Mouse (Mus musculus) intestine, embryonic 15.5 days (tissue): ENCODE data around the gene Nudt9. TPM values are rescaled to one million over a fixed set of nuclear protein-coding genes. Genes with fewer than 3 reads are reported as not detected.

Experiments
- ATAC-seq: fragments of 200-750 bp; cut with Nextera tagmentation; 2 replicates; pipeline ENCODE4 v1.8.0; 2017; ENCODE audit warnings: moderate TSS enrichment, moderate library complexity
- H3K27ac ChIP-seq: fragments of 300-500 bp; sonication (generic); 2 replicates; pipeline ENCODE4 v1.5.1; 2015; ENCODE audit warnings: mild to moderate bottlenecking, inconsistent platforms
- H3K27me3 ChIP-seq: fragments of 300-500 bp; sonication (generic); replicated peaks from 2 replicates; pipeline ENCODE4 v1.6.1; 2015; ENCODE audit warnings: inconsistent platforms
- H3K36me3 ChIP-seq: fragments of 300-500 bp; sonication (generic); 2 replicates; pipeline ENCODE4 v1.6.1; 2015; ENCODE audit warnings: inconsistent platforms
- H3K4me1 ChIP-seq: fragments of 300-500 bp; sonication (generic); replicated peaks from 2 replicates; pipeline ENCODE4 v1.6.1; 2015; ENCODE audit warnings: inconsistent platforms
- H3K4me2 ChIP-seq: fragments of 300-500 bp; sonication (generic); replicated peaks from 2 replicates; pipeline ENCODE4 v1.6.1; 2015; ENCODE audit warnings: mild to moderate bottlenecking, inconsistent platforms
- H3K4me3 ChIP-seq: fragments of 300-500 bp; sonication (generic); replicated peaks from 2 replicates; pipeline ENCODE4 v1.5.1; 2015; ENCODE audit warnings: inconsistent platforms
- H3K9ac ChIP-seq: fragments of 300-500 bp; sonication (generic); 2 replicates; pipeline ENCODE4 v1.6.1; 2015; ENCODE audit warnings: inconsistent platforms
- H3K9me3 ChIP-seq: fragments of 300-500 bp; sonication (generic); 2 replicates; pipeline ENCODE4 v1.6.1; 2016; ENCODE audit warnings: inconsistent platforms
- WGBS: fragments of 180-500 bp; shearing (Covaris S2); methylation state at CpG from one replicate; pipeline ENCODE4 v1.1.7; 2015; 5-methylcytosine and 5-hydroxymethylcytosine counted together
- polyA plus RNA-seq: library from polyadenylated mRNA; unstranded; fragments of >200 nt; fragmentation: Nextera tagmentation; extraction: Ambion mirVana; gene quantifications from 2 replicates; pipeline ENCODE4 v1.2.1, GENCODE M21; 2015

Gene Nudt9
- polyA plus RNA-seq, 1 experiment from 2014 or later, result 63.6 TPM

DNA sequence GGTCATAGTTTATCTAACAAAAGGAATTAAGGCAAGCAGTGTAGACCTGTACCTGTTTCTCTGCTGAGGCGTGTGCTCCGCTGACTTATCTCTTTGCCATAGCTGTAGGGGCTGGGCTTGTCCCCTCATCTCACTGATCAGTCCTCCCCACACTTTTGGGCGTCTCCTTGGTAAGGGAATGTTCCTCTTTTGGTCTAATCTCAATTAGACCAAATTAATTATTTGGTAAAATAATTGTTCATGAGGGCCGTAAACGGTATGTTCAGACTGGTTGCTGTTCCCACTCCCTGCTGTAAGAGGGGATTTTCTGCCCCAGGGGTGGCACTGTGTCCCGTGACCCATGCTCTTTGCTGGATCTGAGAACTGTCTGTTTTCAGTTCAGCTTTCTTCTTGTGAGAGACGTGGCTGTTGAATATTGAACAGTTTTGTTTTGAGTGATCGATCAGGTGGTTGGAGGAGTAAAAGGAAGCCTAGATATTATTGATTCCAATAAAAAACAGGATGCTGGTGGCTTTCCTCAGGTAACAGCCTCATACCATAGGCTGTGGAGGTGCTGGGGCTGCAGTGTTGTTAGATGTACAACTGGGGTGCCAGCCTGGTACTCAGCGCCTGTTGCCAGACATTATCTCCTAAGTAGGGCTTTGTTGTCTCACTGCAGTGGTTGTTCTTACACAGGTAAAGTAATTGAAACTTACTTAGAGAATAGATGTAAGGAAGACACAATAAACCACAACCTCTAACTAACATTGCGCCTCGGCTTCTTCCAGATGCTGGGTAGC, 16.9 kb downstream of the Nudt9 start:
- no peaks in the 10 kb centered on the region for H3K9me3 ChIP-seq
- H3K27ac ChIP-seq, result no peak overlapping the region
- H3K9ac ChIP-seq, result no peak overlapping the region
- H3K4me3 ChIP-seq, result no peak overlapping the region
- no peaks in the 10 kb centered on the region for H3K4me1 ChIP-seq
- no peaks in the 10 kb centered on the region for H3K27me3 ChIP-seq
- H3K36me3 ChIP-seq, result peaks cover 10% of the 10 kb centered on the region
- no peak overlapping the region for H3K4me2 ChIP-seq
- WGBS, result 86% methylated on average over 11 of the region's 11 CpGs
- peak; percentile 56; the same call in 1 of the 2 replicates for ATAC-seq

DNA sequence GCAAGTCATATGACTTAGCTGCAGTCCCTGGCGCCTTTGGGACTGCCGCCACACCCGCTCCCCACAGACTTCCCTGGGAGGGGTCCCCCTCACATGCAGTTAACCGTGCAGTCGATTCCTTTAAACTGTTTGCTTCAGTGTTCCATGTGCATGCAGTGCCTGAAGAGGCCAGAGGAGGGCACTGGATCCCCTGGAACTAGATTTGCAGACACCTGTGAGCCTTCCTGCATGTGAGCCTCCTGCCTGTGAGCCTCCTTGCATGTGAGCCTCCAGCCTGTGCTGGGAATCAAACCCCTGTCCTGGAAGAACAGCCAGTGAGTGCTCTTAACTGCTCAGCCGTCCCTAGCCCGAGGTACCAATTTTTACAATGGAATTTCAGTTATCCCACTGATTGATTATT, 22.6 kb downstream of the Nudt9 start:
- Histone ChIP-seq H3K4me2 (no peak overlapping the region), H3K36me3 (no peaks in the 10 kb centered on the region; the same call in 1 of the 2 replicates), H3K4me3 (no peak overlapping the region), H3K4me1 (no peaks in the 10 kb centered on the region), H3K9ac (no peak overlapping the region), H3K27me3 (no peaks in the 10 kb centered on the region), H3K27ac (no peak overlapping the region), H3K9me3 (no peaks in the 10 kb centered on the region)
- ATAC-seq, result peak; percentile 34; the same call in 1 of the 2 replicates
- 87% methylated on average over 7 of the region's 7 CpGs for WGBS

DNA sequence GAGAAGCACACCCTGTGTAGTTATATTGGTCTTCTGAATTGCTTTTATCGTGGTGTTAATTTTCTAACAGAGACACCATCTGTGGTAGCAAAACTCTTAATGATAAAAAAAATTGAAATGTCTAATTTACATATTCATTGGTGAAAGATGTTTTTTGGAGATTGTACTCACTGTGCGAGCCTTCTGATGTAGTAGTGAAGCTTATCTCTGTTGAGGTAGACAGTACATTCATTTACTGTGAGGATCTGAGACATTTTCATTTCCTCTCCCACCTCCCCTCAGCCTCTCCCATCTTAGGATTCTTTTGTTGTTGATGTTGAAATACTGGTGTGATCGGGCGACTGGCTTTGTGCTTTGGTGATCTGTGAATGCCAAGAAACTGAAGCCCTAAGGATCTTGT, 24.9 kb downstream of the Nudt9 start:
- no peak for ATAC-seq
- H3K27ac ChIP-seq, result no peak overlapping the region
- no peak overlapping the region for H3K4me3 ChIP-seq
- 84% methylated on average over 4 of the region's 4 CpGs for WGBS
- H3K36me3 ChIP-seq, result no peaks in the 10 kb centered on the region
- no peaks in the 10 kb centered on the region for H3K27me3 ChIP-seq
- H3K4me1 ChIP-seq, result no peaks in the 10 kb centered on the region
- no peaks in the 10 kb centered on the region for H3K9me3 ChIP-seq
- no peak overlapping the region for H3K4me2 ChIP-seq
- no peak overlapping the region for H3K9ac ChIP-seq

- H3K27me3 ChIP-seq, result no peaks in the 10 kb centered on the region
- peak; percentile 79 for ATAC-seq
- 0 out of 2 replicates have a peak, but pooled peaks cover 3% of the 10 kb centered on the region for H3K4me1 ChIP-seq
- no peaks in the 10 kb centered on the region for H3K36me3 ChIP-seq
- H3K4me2 ChIP-seq, result peak overlapping the region; percentile 12; the same call in 1 of the 2 replicates
- peak overlapping the region; percentile 34 for H3K27ac ChIP-seq
- H3K9ac ChIP-seq, result no peak overlapping the region
- H3K9me3 ChIP-seq, result no peaks in the 10 kb centered on the region
- H3K4me3 ChIP-seq, result no peak overlapping the region
- WGBS, result 26% methylated on average over 6 of the region's 8 CpGs
These were observed 26.3 kb downstream of the Nudt9 start for GRCm38 (mm10) chr5:104072272-104072886.

DNA sequence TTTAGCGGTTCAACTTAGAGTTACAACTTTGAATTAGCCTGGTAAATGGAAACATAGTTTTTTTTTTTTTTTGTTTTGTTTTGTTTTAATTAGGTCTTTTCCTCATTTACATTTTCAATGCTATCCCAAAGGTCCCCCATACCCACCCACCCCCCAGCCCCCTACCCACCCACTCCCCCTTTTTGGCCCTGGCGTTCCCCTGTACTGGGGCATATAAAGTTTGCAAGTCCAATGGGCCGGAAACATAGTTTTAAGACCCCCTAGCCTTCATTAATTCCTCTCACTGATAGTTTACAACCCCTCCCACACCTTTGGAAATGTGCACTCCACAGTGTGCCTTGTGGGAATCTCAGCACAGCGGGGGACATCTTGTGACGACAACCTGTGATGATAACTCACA, 27.5 kb downstream of the Nudt9 start:
- WGBS, result 95% methylated on average over 5 of the region's 5 CpGs
- H3K9me3 ChIP-seq, result no peaks in the 10 kb centered on the region
- H3K36me3 ChIP-seq, result no peaks in the 10 kb centered on the region
- no peak overlapping the region for H3K4me2 ChIP-seq
- H3K27me3 ChIP-seq, result no peaks in the 10 kb centered on the region
- no peak overlapping the region for H3K4me3 ChIP-seq
- no peak overlapping the region for H3K9ac ChIP-seq
- no peak overlapping the region for H3K27ac ChIP-seq
- peak; percentile 68 for ATAC-seq
- 0 out of 2 replicates have a peak, but pooled peaks cover 3% of the 10 kb centered on the region for H3K4me1 ChIP-seq

GRCm38 (mm10) chr5:104074388-104074787, 28.3 kb downstream of the Nudt9 start:
- Histone ChIP-seq H3K36me3 (no peaks in the 10 kb centered on the region), H3K4me2 (peak overlapping the region; percentile 32; the same call in 1 of the 2 replicates), H3K9me3 (no peaks in the 10 kb centered on the region), H3K4me3 (no peak overlapping the region), H3K9ac (no peak overlapping the region), H3K27ac (no peak overlapping the region), H3K27me3 (no peaks in the 10 kb centered on the region), H3K4me1 (0 out of 2 replicates have a peak, but pooled peaks cover 3% of the 10 kb centered on the region)
- 29% methylated on average over 12 of the region's 12 CpGs for WGBS
- peak; percentile 44; the same call in 1 of the 2 replicates for ATAC-seq

DNA sequence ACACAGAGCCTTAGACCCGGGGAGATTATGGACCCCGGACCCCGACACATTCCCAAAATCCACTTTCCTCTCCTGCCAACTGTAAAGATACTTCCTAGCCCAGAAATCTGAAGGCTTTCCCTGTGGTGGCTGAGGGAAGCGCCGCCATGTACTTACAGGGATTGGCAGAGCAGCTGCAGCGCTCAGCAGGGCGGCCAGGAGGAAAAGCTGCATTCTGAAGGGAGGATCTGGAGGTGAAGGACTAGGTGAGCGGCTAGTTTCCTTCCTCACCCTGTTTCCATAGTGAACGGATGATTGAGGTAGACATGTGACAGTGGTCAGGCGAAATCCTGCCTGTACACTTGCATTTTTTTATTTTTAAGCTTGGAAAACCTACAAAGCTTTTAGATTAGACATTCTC, 30.3 kb downstream of the Nudt9 start:
- Histone ChIP-seq H3K4me1 (0 out of 2 replicates have a peak, but pooled peaks cover 3% of the 10 kb centered on the region), H3K9me3 (no peaks in the 10 kb centered on the region), H3K36me3 (no peaks in the 10 kb centered on the region), H3K9ac (no peak overlapping the region), H3K4me3 (no peak overlapping the region), H3K4me2 (peak overlapping the region; percentile 19; the same call in 1 of the 2 replicates), H3K27ac (no peak overlapping the region), H3K27me3 (no peaks in the 10 kb centered on the region)
- WGBS, result 30% methylated on average over 10 of the region's 10 CpGs
- ATAC-seq, result 0 out of 2 replicates have a peak, but pooled peaks have one; percentile 39

- Histone ChIP-seq H3K4me2 (peak within 1 kb of the TSS; percentile 19; the same call in 1 of the 2 replicates), H3K9ac (no peak within 1 kb of the TSS), H3K4me3 (no peak within 1 kb of the TSS)
These were observed 31.4 kb downstream of the Nudt9 start, which contains the start of gene Gm17660 for GRCm38 (mm10) chr5:104077508-104077907. Gene Gm17660, minus strand, starts transcription at chr5:104077608.

DNA sequence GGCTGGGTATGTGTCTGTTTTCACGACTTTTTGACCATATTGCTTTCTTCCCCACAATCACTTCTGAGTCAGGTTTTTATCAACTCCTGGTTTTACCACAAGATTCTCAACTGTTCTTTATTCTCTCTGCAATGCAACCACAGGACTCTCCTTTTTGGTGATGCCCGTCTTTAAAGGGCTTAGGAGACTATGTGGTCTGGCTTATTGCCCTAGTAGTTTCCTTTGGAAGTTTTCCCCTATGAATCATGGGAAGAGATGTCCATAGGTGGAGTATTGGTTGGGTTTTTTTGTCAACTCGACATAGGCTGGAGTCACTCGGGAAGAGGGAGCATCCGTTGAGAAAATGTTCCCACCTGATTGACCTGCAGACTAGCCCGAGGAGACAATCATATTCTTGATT, 34.6 kb downstream of the Nudt9 start:
- Histone ChIP-seq H3K4me3 (no peak overlapping the region), H3K9ac (no peak overlapping the region), H3K27ac (no peak overlapping the region), H3K4me1 (0 out of 2 replicates have a peak, but pooled peaks cover 3% of the 10 kb centered on the region), H3K27me3 (no peaks in the 10 kb centered on the region), H3K9me3 (no peaks in the 10 kb centered on the region), H3K4me2 (no peak overlapping the region), H3K36me3 (no peaks in the 10 kb centered on the region)
- ATAC-seq, result no peak
- WGBS, result 86% methylated on average over 6 of the region's 6 CpGs

More at GRCm38 (mm10) chr5:104077508-104077907, 31.4 kb downstream of the Nudt9 start, which contains the start of gene Gm17660:
- no peak within 1 kb of the TSS for H3K27ac ChIP-seq
- H3K9me3 ChIP-seq, result no peaks in the 10 kb centered on the region
- H3K27me3 ChIP-seq, result no peaks in the 10 kb centered on the region
- no peaks in the 10 kb centered on the region for H3K36me3 ChIP-seq
- no peak for ATAC-seq
- 89% methylated on average over 7 of the region's 7 CpGs for WGBS
- 0 out of 2 replicates have a peak, but pooled peaks cover 3% of the 10 kb centered on the region for H3K4me1 ChIP-seq

DNA sequence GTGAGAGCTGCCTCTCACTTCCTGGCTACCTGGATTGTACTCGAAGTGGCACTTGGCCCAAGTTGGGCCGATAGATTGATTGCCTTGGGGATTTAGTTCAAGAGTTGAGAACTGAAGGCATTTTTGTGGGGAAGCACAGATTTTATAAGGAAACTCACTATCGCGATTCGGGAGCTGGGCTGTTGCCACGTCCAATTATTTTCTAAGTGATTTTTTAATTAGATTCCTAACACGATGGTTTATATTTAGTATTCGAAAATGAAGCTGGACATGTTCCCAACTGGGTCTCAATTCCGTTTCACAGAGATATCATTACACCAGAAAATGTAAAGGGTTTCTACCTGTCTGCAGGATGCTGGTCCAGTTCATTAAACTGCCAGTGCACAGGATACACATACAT, 39.3 kb downstream of the Nudt9 start:
- Histone ChIP-seq H3K4me1 (no peaks in the 10 kb centered on the region), H3K9ac (no peak overlapping the region), H3K4me3 (no peak overlapping the region), H3K9me3 (no peaks in the 10 kb centered on the region), H3K36me3 (no peaks in the 10 kb centered on the region), H3K27ac (no peak overlapping the region), H3K4me2 (no peak overlapping the region), H3K27me3 (no peaks in the 10 kb centered on the region)
- no peak for ATAC-seq
- WGBS, result 89% methylated on average over 9 of the region's 9 CpGs

GRCm38 (mm10) chr5:104089751-104090150, 43.6 kb downstream of the Nudt9 start:
- H3K36me3 ChIP-seq, result no peaks in the 10 kb centered on the region
- no peak for ATAC-seq

GRCm38 (mm10) chr5:104095416-104096077, 49.4 kb downstream of the Nudt9 start:
- no peak overlapping the region for H3K9ac ChIP-seq

More at GRCm38 (mm10) chr5:104089751-104090150, 43.6 kb downstream of the Nudt9 start:
- Histone ChIP-seq H3K4me3 (no peak overlapping the region), H3K27ac (no peak overlapping the region), H3K9ac (no peak overlapping the region), H3K9me3 (no peaks in the 10 kb centered on the region), H3K4me2 (no peak overlapping the region), H3K27me3 (no peaks in the 10 kb centered on the region), H3K4me1 (no peaks in the 10 kb centered on the region)
- WGBS, result 68% methylated on average over 2 of the region's 2 CpGs

More at GRCm38 (mm10) chr5:104095416-104096077, 49.4 kb downstream of the Nudt9 start:
- ATAC-seq, result no peak; the same call in 1 of the 2 replicates
- WGBS, result 38% methylated on average over 11 of the region's 11 CpGs
- Histone ChIP-seq H3K4me3 (no peak overlapping the region), H3K9me3 (no peaks in the 10 kb centered on the region), H3K4me2 (peak overlapping the region; percentile 18), H3K27ac (peak overlapping the region; percentile 79), H3K4me1 (peaks cover 10% of the 10 kb centered on the region; the same call in 1 of the 2 replicates), H3K36me3 (no peaks in the 10 kb centered on the region), H3K27me3 (no peaks in the 10 kb centered on the region)
